Mouse (Mus musculus) liver, postnatal 0 days (tissue): ENCODE measurements at regions not wholly inside any gene's neighbourhood (a gene's known extent, or its start where the extent isn't known, plus 50 kb on each side); places are given as distances from the start of the nearest gene placed in this dataset.
A peak's percentile ranks its signal among the peaks of the same experiment; 100 is the strongest.

ENCODE experiments used
- ATAC-seq: fragments of 200-750 bp; cut with Nextera tagmentation; 2 replicates; pipeline ENCODE4 v1.8.0; 2017; ENCODE audit warnings: mild to moderate bottlenecking, moderate library complexity
- DNase-seq: peaks from one replicate; pipeline ENCODE4 v3.0.0-alpha.2; 2016
- H3K27ac ChIP-seq: fragments of 300-500 bp; sonication (generic); 2 replicates; pipeline ENCODE4 v1.5.1; 2014; ENCODE audit warnings: antibody characterized with exemption, moderate library complexity, mild to moderate bottlenecking, low read depth
- H3K27me3 ChIP-seq: fragments of 300-500 bp; sonication (generic); 2 replicates; pipeline ENCODE4 v1.6.1; 2014; ENCODE audit warnings: low read length, control low read depth, mixed read lengths; ENCODE audit not compliant: insufficient read depth
- H3K36me3 ChIP-seq: fragments of 300-500 bp; sonication (generic); replicated peaks from 2 replicates; pipeline ENCODE4 v1.6.1; 2014; ENCODE audit warnings: mild to moderate bottlenecking, control low read depth, low read length, moderate library complexity, mixed read lengths; ENCODE audit not compliant: insufficient read depth
- H3K4me1 ChIP-seq: fragments of 300-500 bp; sonication (generic); 2 replicates; pipeline ENCODE4 v1.6.1; 2014; ENCODE audit warnings: antibody characterized with exemption, mild to moderate bottlenecking, control low read depth; ENCODE audit not compliant: insufficient read depth
- H3K4me2 ChIP-seq: fragments of 300-500 bp; sonication (generic); 2 replicates; pipeline ENCODE4 v1.6.1; 2014; ENCODE audit warnings: low read depth, mild to moderate bottlenecking, low read length, moderate library complexity, mixed read lengths
- H3K4me3 ChIP-seq: fragments of 300-500 bp; sonication (generic); 2 replicates; pipeline ENCODE4 v1.5.1; 2014; ENCODE audit warnings: low read depth, low read length
- H3K9ac ChIP-seq: fragments of 300-500 bp; sonication (generic); replicated peaks from 2 replicates; pipeline ENCODE4 v1.6.1; 2014; ENCODE audit warnings: mild to moderate bottlenecking, moderate library complexity
- H3K9me3 ChIP-seq: fragments of 300-500 bp; sonication (generic); 2 replicates; pipeline ENCODE4 v1.6.1; 2016; ENCODE audit warnings: mild to moderate bottlenecking, control low read depth, low read length, mixed read lengths
- CTCF ChIP-seq: sonication (generic); IDR thresholded peaks from 2 replicates; pipeline ENCODE4 v1.5.1; 2016; ENCODE audit warnings: antibody characterized with exemption, low read depth
- EP300 ChIP-seq: IDR thresholded peaks from 2 replicates; pipeline ENCODE4 v1.6.1; 2016; ENCODE audit warnings: antibody characterized with exemption, low read depth, mild to moderate bottlenecking
- WGBS: fragments of 180-500 bp; shearing (Covaris S2); extraction: QIAGEN DNeasy Blood & Tissue Kit; methylation state at CpG from one replicate; pipeline ENCODE4 v1.1.7; 2014; ENCODE audit not compliant: insufficient replicate concordance; 5-methylcytosine and 5-hydroxymethylcytosine counted together

DNA sequence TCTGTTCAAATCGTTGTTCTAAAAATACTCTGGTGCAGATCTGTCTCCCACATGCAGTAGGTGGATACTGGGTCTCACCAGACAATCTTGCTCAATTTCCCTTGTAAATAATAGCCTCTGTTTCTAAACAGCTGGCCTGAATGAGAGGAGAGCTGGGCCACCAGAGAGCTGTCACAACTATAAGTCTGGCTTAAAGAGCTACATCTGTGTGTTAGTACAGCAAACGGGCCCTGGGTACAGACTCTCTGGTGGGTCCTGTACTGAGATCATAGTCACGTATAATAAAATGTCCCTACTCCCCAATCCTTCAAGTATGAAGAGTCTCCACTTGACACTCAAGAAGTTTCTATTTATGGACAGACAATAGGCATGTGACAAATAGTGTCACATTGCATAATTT, 375.7 kb upstream of the Noct start:
- Histone ChIP-seq H3K27ac (no peak overlapping the region), H3K4me1 (no peaks in the 10 kb centered on the region), H3K9ac (no peak overlapping the region), H3K4me2 (no peak overlapping the region), H3K27me3 (no peaks in the 10 kb centered on the region), H3K4me3 (no peak overlapping the region), H3K9me3 (no peaks in the 10 kb centered on the region), H3K36me3 (no peaks in the 10 kb centered on the region)
- DNase-seq (no peak), ATAC-seq (no peak)
- TF ChIP-seq CTCF (no peak), EP300 (no peak)
- 69% methylated on average over 3 of the region's 3 CpGs for WGBS

DNA sequence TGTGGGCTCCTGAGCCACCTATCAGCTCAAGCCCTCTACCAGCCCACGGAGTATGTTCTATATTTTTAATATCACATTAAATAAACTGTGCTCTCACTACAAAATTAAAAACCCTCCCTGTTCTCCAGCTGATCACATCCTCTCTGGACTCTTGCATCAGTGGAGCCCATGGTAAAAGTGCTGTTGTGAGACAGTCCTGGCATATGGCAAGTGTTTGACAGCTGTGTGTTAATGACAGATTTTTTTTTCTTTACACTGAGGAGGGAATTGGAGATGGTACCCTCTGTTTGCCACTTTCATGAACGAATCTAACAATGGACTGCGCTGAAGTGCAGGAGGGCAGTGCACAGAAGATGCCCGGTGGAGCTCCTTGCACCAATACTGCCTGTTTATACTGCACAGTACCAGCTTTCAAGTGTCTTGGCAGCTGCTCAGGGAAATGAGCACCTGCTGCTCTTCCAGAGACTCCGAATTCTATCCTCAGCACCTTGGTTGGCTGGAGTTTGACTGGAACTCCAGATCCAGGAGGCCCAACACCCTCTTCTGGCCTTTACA, 373.1 kb upstream of the Noct start:
- DNase-seq = no peak
- TF ChIP-seq EP300 (no peak), CTCF (no peak)
- no peak for ATAC-seq
- Histone ChIP-seq H3K27ac (no peak overlapping the region), H3K36me3 (no peaks in the 10 kb centered on the region), H3K9ac (no peak overlapping the region), H3K9me3 (no peaks in the 10 kb centered on the region), H3K4me2 (no peak overlapping the region), H3K4me3 (no peak overlapping the region), H3K4me1 (no peaks in the 10 kb centered on the region), H3K27me3 (no peaks in the 10 kb centered on the region)
- 82% methylated on average over 5 of the region's 5 CpGs for WGBS

DNA sequence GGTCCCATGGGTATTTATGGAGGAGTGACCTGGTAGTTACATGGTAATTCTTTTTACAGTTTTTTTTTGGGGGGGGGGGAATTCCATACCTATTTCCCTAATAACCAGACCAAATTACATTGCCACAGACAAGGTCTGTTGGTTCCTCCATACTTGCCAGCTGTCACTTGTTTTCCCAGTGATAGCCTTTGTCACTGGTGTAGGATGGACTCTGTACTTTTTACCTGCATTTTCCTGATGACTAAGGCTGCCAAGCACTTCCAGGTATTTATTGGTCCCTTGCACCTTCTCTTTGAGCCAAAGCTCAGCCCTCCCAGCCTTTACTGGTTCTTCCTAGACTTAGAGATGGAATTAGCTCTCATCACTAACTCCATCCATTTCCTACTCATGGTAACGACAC, 357.1 kb upstream of the Noct start:
- Histone ChIP-seq H3K27me3 (no peaks in the 10 kb centered on the region), H3K4me3 (no peak overlapping the region), H3K4me2 (no peak overlapping the region), H3K27ac (no peak overlapping the region), H3K4me1 (no peaks in the 10 kb centered on the region), H3K9ac (no peak overlapping the region), H3K36me3 (no peaks in the 10 kb centered on the region), H3K9me3 (no peaks in the 10 kb centered on the region)
- no peak for DNase-seq
- TF ChIP-seq EP300 = no peak
- TF ChIP-seq CTCF = no peak
- 91% methylated on average over 1 of the region's 1 CpGs for WGBS
- ATAC-seq = no peak

DNA sequence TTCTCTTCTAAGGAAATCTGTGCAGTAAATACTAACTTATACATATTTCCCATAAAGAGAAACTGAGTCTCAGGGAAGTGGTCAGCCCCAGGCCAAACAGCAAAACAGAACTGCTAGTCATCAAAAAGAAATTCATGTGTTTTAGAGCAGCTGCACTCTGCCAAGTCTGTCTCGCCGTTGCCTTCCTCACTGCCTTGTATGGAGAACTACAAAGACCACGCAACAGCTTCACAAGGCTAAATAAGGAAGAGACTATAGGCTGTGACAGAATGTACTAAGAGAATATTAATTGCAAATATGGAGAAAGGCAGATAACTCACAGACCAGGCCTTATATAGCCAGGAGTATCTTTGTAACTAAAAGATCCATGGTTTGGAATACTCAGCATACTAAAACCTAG, 355.0 kb upstream of the Noct start:
- no peak overlapping the region for H3K9ac ChIP-seq
- no peak for DNase-seq
- no peak overlapping the region for H3K4me3 ChIP-seq
- no peak overlapping the region for H3K27ac ChIP-seq
- no peaks in the 10 kb centered on the region for H3K4me1 ChIP-seq
- no peaks in the 10 kb centered on the region for H3K27me3 ChIP-seq
- H3K4me2 ChIP-seq = no peak overlapping the region
- WGBS = 76% methylated on average over 3 of the region's 3 CpGs
- TF ChIP-seq EP300 = no peak
- TF ChIP-seq CTCF = no peak
- H3K9me3 ChIP-seq = no peaks in the 10 kb centered on the region
- no peaks in the 10 kb centered on the region for H3K36me3 ChIP-seq
- ATAC-seq = no peak

DNA sequence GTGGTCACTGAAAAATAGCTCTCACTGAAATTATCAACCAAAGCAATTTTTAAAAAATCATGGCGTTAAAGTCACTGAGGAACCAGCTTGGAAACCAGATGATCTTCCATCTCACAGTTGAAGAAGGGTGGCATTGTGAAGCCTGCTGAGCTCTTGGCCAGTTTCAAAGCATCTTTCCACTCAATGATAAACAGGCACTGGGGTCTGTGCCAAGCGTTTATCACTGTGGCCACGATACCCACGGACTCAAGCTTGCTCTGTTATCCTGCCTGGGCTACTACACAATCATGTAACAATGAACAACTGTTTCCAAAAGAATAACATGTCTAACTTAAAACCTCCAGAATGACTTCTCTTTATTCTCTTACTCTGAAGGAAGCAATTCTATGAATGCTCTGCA, 345.2 kb upstream of the Noct start:
- WGBS = 56% methylated on average over 4 of the region's 4 CpGs
- ATAC-seq = peak; percentile 45; the same call in 1 of the 2 replicates

DNA sequence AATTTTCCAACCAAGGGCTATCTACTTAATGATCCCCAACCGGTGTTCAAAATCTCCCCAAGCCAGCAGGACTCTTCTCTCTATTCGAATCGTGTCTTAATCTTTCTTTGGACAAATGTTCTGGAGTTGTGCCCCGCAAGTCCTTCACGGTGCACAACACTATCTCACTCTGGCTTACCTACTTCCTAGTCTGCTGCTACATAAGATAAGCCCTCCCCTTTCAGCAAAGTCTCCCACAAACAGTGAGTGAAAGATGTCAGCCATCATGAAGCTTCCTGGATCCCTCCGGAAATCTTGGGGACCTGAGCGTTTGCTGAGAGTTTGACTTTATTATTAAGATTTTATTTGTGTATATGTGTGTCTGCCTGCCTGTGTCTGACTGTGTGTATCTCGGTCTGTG, 344.7 kb upstream of the Noct start:
- Histone ChIP-seq H3K4me3 (no peak overlapping the region), H3K36me3 (no peaks in the 10 kb centered on the region), H3K4me2 (peak overlapping the region; percentile 13; the same call in 1 of the 2 replicates), H3K9me3 (no peaks in the 10 kb centered on the region), H3K27me3 (no peaks in the 10 kb centered on the region), H3K4me1 (no peaks in the 10 kb centered on the region), H3K27ac (no peak overlapping the region), H3K9ac (no peak overlapping the region)
- WGBS = 48% methylated on average over 8 of the region's 8 CpGs
- TF ChIP-seq EP300 (peak; percentile 73; the same call in 1 of the 2 replicates), CTCF (no peak)
- ATAC-seq = peak; percentile 78
- DNase-seq = no peak

More for the DNA sequence above, 345.2 kb upstream of the Noct start:
- H3K4me2 ChIP-seq = peak overlapping the region; percentile 13; the same call in 1 of the 2 replicates
- H3K27me3 ChIP-seq = no peaks in the 10 kb centered on the region
- no peaks in the 10 kb centered on the region for H3K4me1 ChIP-seq
- H3K27ac ChIP-seq = no peak overlapping the region
- no peak for TF ChIP-seq EP300
- no peak for TF ChIP-seq CTCF
- H3K9me3 ChIP-seq = no peaks in the 10 kb centered on the region
- no peak overlapping the region for H3K9ac ChIP-seq
- no peak for DNase-seq
- no peak overlapping the region for H3K4me3 ChIP-seq
- H3K36me3 ChIP-seq = no peaks in the 10 kb centered on the region
